Mouse (Mus musculus): ENCODE data around the gene Vmn1r112.
"Not testable (repeated sequence)": the region's sequence is repeated elsewhere in the genome, so short reads cannot be mapped to it uniquely, and the experiment has no call there.

The Vmn1r112 gene

GRCm38 (mm10) chr7:20770885-20771284 lies at the start of gene Vmn1r112:
Gene Vmn1r112, plus strand, starts transcription at chr7:20771185.
- DNase-seq (ENCODE audit: low spot score), result not testable (repeated sequence)

- not testable (repeated sequence) for DNase-seq (ENCODE audit: low spot score)
Observed at GRCm38 (mm10) chr7:20730524-20730923, 40.5 kb upstream of the Vmn1r112 start, which contains the start of gene Gm10668. Gene Gm10668, minus strand, starts transcription at chr7:20730624.

DNA sequence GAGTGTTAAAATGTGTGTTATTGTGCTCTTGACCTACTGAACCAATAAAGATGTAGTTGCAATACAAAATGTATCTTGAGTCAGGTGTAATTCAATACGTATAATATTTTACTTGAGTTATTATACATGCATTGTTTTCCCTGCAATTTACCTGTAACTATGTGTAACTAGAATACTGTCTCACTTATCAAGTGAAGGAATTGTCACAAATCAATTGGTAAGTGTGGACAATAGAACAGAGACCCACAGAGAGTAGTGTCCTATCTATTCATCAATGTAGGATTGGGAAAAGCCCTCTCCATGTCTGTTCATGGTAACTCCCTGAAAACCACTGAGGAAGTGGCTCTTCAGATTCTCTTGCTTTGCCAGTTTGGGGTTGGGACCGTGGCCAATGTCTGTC lies 16.0 kb downstream of the Vmn1r112 start, which contains the start of gene Vmn1r113:
Vmn1r113 (plus strand) TSS at position 301 of the 400 bp plus-strand sequence.
- not testable (repeated sequence) for DNase-seq (ENCODE audit: low spot score)

DNA sequence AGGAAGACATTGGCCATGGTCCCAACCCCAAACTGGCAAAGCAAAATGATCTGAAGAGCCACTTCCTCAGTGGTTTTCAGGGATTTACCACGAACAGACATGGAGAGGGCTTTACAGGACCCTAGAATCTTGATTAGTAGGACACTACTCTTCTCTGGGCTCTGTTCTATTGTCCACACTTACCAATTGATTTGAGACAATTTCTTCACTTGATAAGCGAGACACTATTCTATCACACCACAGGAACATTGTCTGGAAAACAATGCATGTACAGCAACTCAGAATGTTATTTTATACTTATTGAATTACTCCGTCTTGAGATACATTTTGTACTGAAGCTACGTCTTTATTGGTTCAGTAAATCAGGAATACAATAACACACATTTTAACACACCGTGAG lies 41.1 kb downstream of the Vmn1r112 start, which contains the start of gene Vmn1r114:
Vmn1r114 (minus strand) TSS at position 101 of the 400 bp plus-strand sequence.
- not testable (repeated sequence) for DNase-seq (ENCODE audit: low spot score)
